14 mouse cellular contexts compared by ENCODE assay signal in genomic region chr2:67671721-67672120, GRCm38 (mm10).
"Had no signal": no experiment of that assay in that cellular context is flagged by ENCODE, and none has a peak within 500 bp of the region (broad histone marks: within the 10 kb centered on the region; RNA-seq: fewer than 3 reads in every experiment).

No protein-coding gene starts in this region.

- DNase-seq: kidney, adult 18-20 months; kidney, postnatal 25 days; layer of hippocampus, adult 9-11 months; liver; liver, embryonic 13.5 days; lung, embryonic 14.5 days; retina, postnatal 1 day; thymus, postnatal 25 days had no signal

- H3K36me3 ChIP-seq: limb, embryonic 10.5 days; limb, embryonic 13.5 days; liver, embryonic 13.5 days; midbrain, embryonic 12.5 days; midbrain, embryonic 15.5 days; neural tube, embryonic 13.5 days had no signal

- H3K27me3 ChIP-seq: limb, embryonic 13.5 days; liver, embryonic 13.5 days; midbrain, embryonic 12.5 days; midbrain, embryonic 15.5 days; neural tube, embryonic 13.5 days had no signal

- H3K4me3 ChIP-seq: layer of hippocampus, adult 2 months; limb, embryonic 10.5 days; limb, embryonic 13.5 days; liver, embryonic 13.5 days; midbrain, embryonic 12.5 days; midbrain, embryonic 15.5 days; neural tube, embryonic 13.5 days had no signal
